Mouse (Mus musculus): ENCODE data around the gene Dnajb4. TPM values are rescaled to one million over a fixed set of nuclear protein-coding genes. Genes with fewer than 3 reads are reported as not detected.

The Dnajb4 gene
- polyA plus RNA-seq, 1 experiment from 2014 or later: 32.1 TPM

DNA sequence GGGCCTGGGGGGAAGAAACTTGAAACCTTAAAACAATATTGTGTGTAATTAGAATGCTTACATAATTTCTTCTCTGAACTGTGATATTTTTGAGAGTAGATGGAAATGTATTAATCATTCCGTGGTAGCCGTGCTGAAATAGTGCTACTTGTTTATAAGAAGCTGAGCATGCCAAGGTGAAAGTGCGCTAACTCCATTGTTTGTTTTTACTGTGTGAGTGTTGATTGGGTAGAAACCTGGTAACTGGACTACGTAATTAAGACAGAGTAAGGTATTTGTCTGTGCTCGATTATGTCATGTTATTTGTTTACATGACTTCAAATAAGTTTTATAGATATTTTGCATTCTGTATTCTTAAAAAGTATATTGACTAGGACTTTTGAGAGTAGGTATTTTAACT is 19.2 kb upstream of the Dnajb4 start:
- no peak for DNase-seq (ENCODE audit: low spot score)
- peaks cover 98% of the 10 kb centered on the region for H3K36me3 ChIP-seq
- no peak overlapping the region for H3K27ac ChIP-seq
- WGBS: 96% methylated on average over 5 of the region's 5 CpGs
- no peaks in the 10 kb centered on the region for H3K27me3 ChIP-seq (ENCODE audit: insufficient read depth, poor library complexity, severe bottlenecking)
- H3K4me3 ChIP-seq: no peak overlapping the region
- no peaks in the 10 kb centered on the region for H3K4me1 ChIP-seq
- H3K9me3 ChIP-seq: no peaks in the 10 kb centered on the region

DNA sequence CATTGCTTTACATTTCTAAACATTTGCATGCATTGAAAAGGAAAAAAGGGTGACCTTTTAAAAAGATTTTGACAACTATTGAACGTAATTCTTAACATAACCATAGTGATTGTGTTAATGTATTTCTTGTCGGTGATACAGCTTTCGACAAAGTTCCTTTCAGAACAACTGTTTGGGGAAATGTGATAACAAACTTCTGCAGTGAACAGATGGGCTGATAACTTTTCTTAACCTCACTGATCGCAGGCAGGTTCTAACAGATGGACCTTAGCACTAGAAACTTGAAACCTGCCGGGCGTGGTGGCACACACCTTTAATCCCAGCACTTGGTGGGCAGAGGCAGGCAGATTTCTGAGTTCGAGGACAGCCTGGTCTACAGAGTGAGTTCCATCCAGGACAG is 18.7 kb upstream of the Dnajb4 start:
- H3K4me1 ChIP-seq: no peaks in the 10 kb centered on the region
- 92% methylated on average over 7 of the region's 7 CpGs for WGBS
- H3K27me3 ChIP-seq (ENCODE audit: insufficient read depth, poor library complexity, severe bottlenecking): no peaks in the 10 kb centered on the region
- DNase-seq (ENCODE audit: low spot score): no peak
- no peak overlapping the region for H3K4me3 ChIP-seq
- H3K27ac ChIP-seq: no peak overlapping the region
- peaks cover 98% of the 10 kb centered on the region for H3K36me3 ChIP-seq
- H3K9me3 ChIP-seq: no peaks in the 10 kb centered on the region

- no peak for DNase-seq (ENCODE audit: low spot score)
- no peaks in the 10 kb centered on the region for H3K27me3 ChIP-seq (ENCODE audit: insufficient read depth, poor library complexity, severe bottlenecking)
- 90% methylated on average over 7 of the region's 7 CpGs for WGBS
- H3K36me3 ChIP-seq: peaks cover 98% of the 10 kb centered on the region
- no peak overlapping the region for H3K27ac ChIP-seq
- no peak overlapping the region for H3K4me3 ChIP-seq
- H3K9me3 ChIP-seq: no peaks in the 10 kb centered on the region
- H3K4me1 ChIP-seq: no peaks in the 10 kb centered on the region
Measured at GRCm38 (mm10) chr3:152225906-152226305, 15.8 kb upstream of the Dnajb4 start.

DNA sequence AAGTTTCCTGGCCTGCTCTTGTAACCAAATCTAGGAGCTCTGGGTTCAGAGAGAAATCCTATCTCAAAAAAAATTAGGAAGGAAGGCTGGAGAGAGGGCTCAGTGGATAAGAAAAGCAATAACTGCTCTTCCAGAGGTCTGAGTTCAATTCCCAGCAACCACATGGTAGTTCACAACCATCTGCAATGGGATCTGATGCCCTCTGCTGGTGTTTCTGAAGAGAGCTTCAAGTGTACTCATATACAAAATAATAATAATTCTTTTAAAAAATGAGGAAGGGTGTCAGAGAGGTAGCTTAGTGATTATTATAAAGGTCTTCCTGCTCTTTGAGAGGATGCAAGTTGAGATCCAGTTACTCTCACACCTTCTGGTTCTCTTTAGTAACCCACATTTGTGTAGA is 14.8 kb upstream of the Dnajb4 start:
- Histone ChIP-seq H3K36me3 (peaks cover 100% of the 10 kb centered on the region), H3K4me3 (no peak overlapping the region), H3K27me3 (ENCODE audit: insufficient read depth, poor library complexity, severe bottlenecking) (no peaks in the 10 kb centered on the region), H3K27ac (no peak overlapping the region), H3K9me3 (no peaks in the 10 kb centered on the region), H3K4me1 (no peaks in the 10 kb centered on the region)
- DNase-seq (ENCODE audit: low spot score): no peak

DNA sequence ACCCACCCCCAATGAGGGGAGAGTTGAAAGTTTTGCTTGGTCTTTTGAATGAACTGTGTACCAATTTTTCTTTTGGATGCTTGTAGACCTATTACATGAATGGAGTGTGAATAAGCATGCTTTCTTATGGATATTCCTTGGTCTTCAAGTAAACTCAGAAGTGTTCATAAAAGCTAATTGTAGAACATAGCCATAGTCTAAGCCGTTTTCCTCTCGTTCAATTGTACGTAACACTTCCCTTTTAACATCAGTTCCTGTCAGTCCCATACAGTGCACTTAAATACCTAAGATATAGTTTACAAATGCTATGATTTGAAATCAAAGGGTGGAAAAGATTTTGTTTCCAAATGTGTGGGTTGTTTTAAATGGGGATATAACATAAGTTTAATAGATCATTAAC is 3.3 kb upstream of the Dnajb4 start:
- Histone ChIP-seq H3K4me1 (peaks cover 18% of the 10 kb centered on the region), H3K27ac (no peak overlapping the region), H3K4me3 (peak overlapping the region; percentile 98; the same call in 1 of the 2 replicates), H3K36me3 (peaks cover 39% of the 10 kb centered on the region), H3K9me3 (no peaks in the 10 kb centered on the region), H3K27me3 (ENCODE audit: insufficient read depth, poor library complexity, severe bottlenecking) (no peaks in the 10 kb centered on the region)
- DNase-seq (ENCODE audit: low spot score): no peak
- 66% methylated on average over 3 of the region's 3 CpGs for WGBS

DNA sequence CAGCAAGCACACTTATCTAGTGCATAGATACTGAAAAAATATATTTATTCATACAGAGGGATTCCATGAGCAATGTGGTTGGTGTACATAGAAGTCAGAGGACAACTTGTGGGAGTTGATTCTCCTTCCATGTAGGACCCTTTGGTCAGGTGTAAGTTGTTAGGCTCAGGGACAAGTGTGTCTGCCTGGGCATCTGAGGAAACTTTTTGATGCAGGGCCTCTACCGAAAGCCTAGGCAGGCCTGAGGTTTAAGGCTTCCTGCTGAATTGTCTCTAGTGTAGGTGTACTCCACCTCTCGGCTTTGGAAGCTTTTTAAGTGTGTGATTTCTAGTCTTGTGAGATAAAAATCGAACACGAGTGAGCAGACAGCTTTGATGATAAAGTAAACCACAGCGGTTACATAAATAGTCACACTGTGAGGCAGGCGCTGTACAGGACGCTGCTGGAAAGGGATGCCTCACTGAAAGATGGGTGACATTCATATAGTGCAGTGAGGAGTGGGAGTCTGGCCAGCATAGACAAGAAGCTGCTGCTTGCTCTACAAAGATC is 1.7 kb upstream of the Dnajb4 start:
- no peak for DNase-seq (ENCODE audit: low spot score)

DNA sequence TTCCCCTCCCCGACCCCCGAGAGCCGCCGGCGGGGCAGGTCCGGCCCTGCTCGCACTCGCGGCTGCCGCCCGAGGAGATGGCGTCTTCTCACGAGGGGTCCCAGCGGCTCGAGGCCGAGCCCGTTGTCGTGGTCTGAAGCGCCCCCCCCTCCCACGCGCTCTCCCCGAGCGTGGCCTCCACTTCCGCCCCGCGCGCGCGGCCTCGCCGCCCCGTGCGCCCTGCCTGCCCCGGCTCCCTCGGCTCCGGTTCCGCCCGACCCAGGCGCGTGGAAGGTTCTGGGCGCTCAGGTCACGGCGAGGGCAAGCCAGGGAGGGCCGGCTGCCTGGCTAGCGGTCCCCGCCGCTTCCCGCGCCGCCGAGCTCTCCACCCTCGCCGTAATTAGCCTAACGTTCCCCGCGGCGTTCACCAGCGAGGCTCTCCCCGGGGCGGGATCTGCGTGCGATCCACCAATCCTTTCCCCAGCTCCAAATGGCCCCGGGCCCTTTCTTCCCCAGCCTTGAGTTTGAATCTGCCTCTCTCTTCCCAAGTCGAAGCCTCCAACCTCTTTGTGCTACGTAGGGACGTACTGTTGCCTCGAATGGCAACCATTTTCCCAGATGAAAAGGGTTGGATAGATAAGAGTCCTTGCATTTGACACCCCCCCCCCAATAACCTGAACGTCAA is 758 bp upstream of the Dnajb4 start:
- Histone ChIP-seq H3K4me1 (peaks cover 18% of the 10 kb centered on the region), H3K36me3 (peaks cover 21% of the 10 kb centered on the region), H3K27ac (peak overlapping the region; percentile 100), H3K27me3 (ENCODE audit: insufficient read depth, poor library complexity, severe bottlenecking) (no peaks in the 10 kb centered on the region), H3K4me3 (peak overlapping the region; percentile 98), H3K9me3 (no peaks in the 10 kb centered on the region)
- under 1% methylated on average over 66 of the region's 68 CpGs for WGBS
- DNase-seq (ENCODE audit: low spot score): peak; percentile 82

More for the DNA sequence above, 1.7 kb upstream of the Dnajb4 start:
- peaks cover 18% of the 10 kb centered on the region for H3K4me1 ChIP-seq
- H3K27me3 ChIP-seq (ENCODE audit: insufficient read depth, poor library complexity, severe bottlenecking): no peaks in the 10 kb centered on the region
- H3K27ac ChIP-seq: peak overlapping the region; percentile 100
- 14% methylated on average over 7 of the region's 7 CpGs for WGBS
- peak overlapping the region; percentile 98 for H3K4me3 ChIP-seq
- H3K36me3 ChIP-seq: peaks cover 29% of the 10 kb centered on the region
- H3K9me3 ChIP-seq: no peaks in the 10 kb centered on the region

- WGBS: 5% methylated on average over 25 of the region's 25 CpGs
- Histone ChIP-seq H3K4me3 (peak overlapping the region; percentile 98), H3K27me3 (ENCODE audit: insufficient read depth, poor library complexity, severe bottlenecking) (no peaks in the 10 kb centered on the region), H3K27ac (peak overlapping the region; percentile 100), H3K4me1 (peaks cover 18% of the 10 kb centered on the region), H3K36me3 (0 out of 2 replicates have a peak, but pooled peaks cover 11% of the 10 kb centered on the region), H3K9me3 (no peaks in the 10 kb centered on the region)
- peak; percentile 85 for DNase-seq (ENCODE audit: low spot score)
Measured at GRCm38 (mm10) chr3:152209177-152209966, 730 bp downstream of the Dnajb4 start.

GRCm38 (mm10) chr3:152208096-152208885 is 1.8 kb downstream of the Dnajb4 start:
- no peak for DNase-seq (ENCODE audit: low spot score)
- Histone ChIP-seq H3K27me3 (ENCODE audit: insufficient read depth, poor library complexity, severe bottlenecking) (no peaks in the 10 kb centered on the region), H3K36me3 (0 out of 2 replicates have a peak, but pooled peaks cover 11% of the 10 kb centered on the region), H3K27ac (no peak overlapping the region), H3K9me3 (no peaks in the 10 kb centered on the region), H3K4me1 (peaks cover 16% of the 10 kb centered on the region), H3K4me3 (peak overlapping the region; percentile 98; the same call in 1 of the 2 replicates)
- 90% methylated on average over 7 of the region's 7 CpGs for WGBS

DNA sequence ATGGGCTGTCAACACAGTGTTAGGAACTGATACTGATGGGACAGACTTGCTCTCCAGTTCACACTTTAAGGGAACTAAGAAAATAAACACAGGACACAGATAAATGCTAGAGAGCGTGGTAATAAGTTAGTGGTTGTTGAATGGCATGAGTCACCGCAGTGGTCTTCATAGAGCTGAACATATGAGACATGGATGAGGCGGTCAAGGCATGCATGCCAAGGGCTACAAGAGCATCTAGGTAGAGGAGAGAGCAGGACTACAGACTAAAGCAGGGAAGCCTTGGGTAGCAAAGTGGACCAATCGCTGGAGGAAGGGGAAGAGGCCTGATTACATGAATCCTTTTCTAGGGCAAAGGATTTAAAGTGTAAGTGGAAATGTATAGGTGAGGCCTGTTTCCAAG is 2.9 kb downstream of the Dnajb4 start:
- no peak overlapping the region for H3K27ac ChIP-seq
- H3K36me3 ChIP-seq: 0 out of 2 replicates have a peak, but pooled peaks cover 6% of the 10 kb centered on the region
- H3K4me1 ChIP-seq: peaks cover 5% of the 10 kb centered on the region; the same call in 1 of the 2 replicates
- no peak for DNase-seq (ENCODE audit: low spot score)
- WGBS: 91% methylated on average over 4 of the region's 4 CpGs
- no peaks in the 10 kb centered on the region for H3K9me3 ChIP-seq
- no peaks in the 10 kb centered on the region for H3K27me3 ChIP-seq (ENCODE audit: insufficient read depth, poor library complexity, severe bottlenecking)
- H3K4me3 ChIP-seq: no peak overlapping the region

GRCm38 (mm10) chr3:152204577-152204976 is 5.5 kb downstream of the Dnajb4 start:
- Histone ChIP-seq H3K4me1 (0 out of 2 replicates have a peak, but pooled peaks cover 3% of the 10 kb centered on the region), H3K36me3 (0 out of 2 replicates have a peak, but pooled peaks cover 6% of the 10 kb centered on the region), H3K27me3 (ENCODE audit: insufficient read depth, poor library complexity, severe bottlenecking) (no peaks in the 10 kb centered on the region), H3K27ac (no peak overlapping the region), H3K4me3 (no peak overlapping the region), H3K9me3 (no peaks in the 10 kb centered on the region)
- 66% methylated on average over 3 of the region's 3 CpGs for WGBS
- DNase-seq (ENCODE audit: low spot score): no peak

GRCm38 (mm10) chr3:152203996-152204395 is 6.1 kb downstream of the Dnajb4 start:
- WGBS: 59% methylated on average over 3 of the region's 3 CpGs

More at GRCm38 (mm10) chr3:152203996-152204395, 6.1 kb downstream of the Dnajb4 start:
- H3K27me3 ChIP-seq (ENCODE audit: insufficient read depth, poor library complexity, severe bottlenecking): no peaks in the 10 kb centered on the region
- H3K4me3 ChIP-seq: no peak overlapping the region
- H3K4me1 ChIP-seq: 0 out of 2 replicates have a peak, but pooled peaks cover 3% of the 10 kb centered on the region
- no peak overlapping the region for H3K27ac ChIP-seq
- H3K36me3 ChIP-seq: 0 out of 2 replicates have a peak, but pooled peaks cover 6% of the 10 kb centered on the region
- no peak for DNase-seq (ENCODE audit: low spot score)
- H3K9me3 ChIP-seq: no peaks in the 10 kb centered on the region

Data from heart, embryonic 10.5 days (tissue).